Mouse (Mus musculus) cerebellum, adult 2 months (tissue): ENCODE data around the gene Glis3.

ENCODE experiments used
- CTCF ChIP-seq: fragments of 200-500 bp; IDR thresholded peaks from 2 replicates; pipeline ENCODE4 v1.5.1; 2011; ENCODE audit warnings: low read depth, mild to moderate bottlenecking, control low read depth, low read length, moderate library complexity, borderline replicate concordance; ENCODE audit not compliant: insufficient read depth
- POLR2A ChIP-seq: fragments of 200-500 bp; IDR thresholded peaks from 2 replicates; pipeline ENCODE4 v1.6.1; 2011; ENCODE audit warnings: low read length, control low read depth, borderline replicate concordance; ENCODE audit not compliant: insufficient read depth

DNA sequence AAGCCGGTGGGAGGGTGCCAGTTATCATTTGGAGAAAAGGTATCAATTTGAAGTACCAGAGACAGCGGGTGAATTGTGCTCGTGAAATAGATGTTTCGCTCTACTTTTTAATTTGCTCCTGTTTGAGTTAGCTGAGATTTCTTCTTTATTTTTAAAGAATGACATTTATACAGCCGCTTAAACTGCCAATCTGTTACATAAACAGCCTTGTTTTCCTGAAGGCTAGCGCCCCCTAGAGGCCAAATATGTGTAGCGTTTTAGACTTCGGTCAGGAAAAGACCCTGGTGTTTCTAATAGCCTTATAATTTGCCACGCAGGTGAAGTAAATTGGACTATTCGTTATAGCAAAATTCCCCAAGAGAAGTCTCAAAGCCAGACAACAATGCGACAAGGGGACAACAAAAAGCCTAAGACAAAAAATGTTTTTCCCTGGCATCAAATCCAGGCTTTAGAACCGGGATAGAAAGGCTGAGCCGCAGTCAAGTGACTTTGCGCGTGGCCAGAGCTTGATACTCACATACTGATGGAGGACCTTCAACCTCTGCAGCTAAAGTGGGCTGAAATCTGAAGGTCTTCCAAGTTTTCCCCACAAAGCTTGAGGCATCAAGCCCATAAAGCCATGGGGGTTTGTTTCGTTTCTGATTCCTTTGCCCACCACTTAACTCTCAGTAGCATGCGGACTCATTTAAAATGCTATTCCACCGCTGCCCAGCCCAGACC is 46.4 kb upstream of the Glis3 start:
- TF ChIP-seq POLR2A, result no peak
- peak; percentile 57; the same call in 1 of the 2 replicates for TF ChIP-seq CTCF
